Mouse (Mus musculus) thymus, adult 18-20 months (tissue): ENCODE data around the gene Itpkc.

Source experiments
- DNase-seq, 2 experiments: peaks; one replicate each; pipeline ENCODE4 v3.0.0; 2022; ENCODE audit warnings: mixed read lengths in 2 of 2

The Itpkc gene

GRCm38 (mm10) chr7:27163450-27163805, 65.0 kb downstream of the Itpkc start:
- DNase-seq: no peak

GRCm38 (mm10) chr7:27162780-27163449, 65.5 kb downstream of the Itpkc start:
- DNase-seq: no peak

- DNase-seq: no peak
Measured at GRCm38 (mm10) chr7:27161744-27162143, 66.7 kb downstream of the Itpkc start.

- no peak for DNase-seq
Measured at GRCm38 (mm10) chr7:27160921-27161320, 67.5 kb downstream of the Itpkc start.

- DNase-seq: peak; percentile 82 to 88
Measured at GRCm38 (mm10) chr7:27159882-27160281, 68.6 kb downstream of the Itpkc start.

GRCm38 (mm10) chr7:27159256-27159655, 69.2 kb downstream of the Itpkc start:
- no peak for DNase-seq

GRCm38 (mm10) chr7:27158171-27158570, 70.3 kb downstream of the Itpkc start:
- DNase-seq: no peak
